Mouse (Mus musculus): ENCODE measurements around the gene Zfp865. TPM values are rescaled to one million over a fixed set of nuclear protein-coding genes. Genes with fewer than 3 reads are reported as not detected.
A peak's percentile ranks its signal among the peaks of the same experiment; 100 is the strongest.
"Not testable (repeated sequence)": the region's sequence is repeated elsewhere in the genome, so short reads cannot be mapped to it uniquely, and the experiment has no call there.

Zfp865 gene
- total RNA-seq (2021): 10 to 100 TPM; 11.0 to 13.0 TPM
- long read RNA-seq, experiment 1, partial matches to known transcripts: 0 of 1 reads
- long read RNA-seq, experiment 1, other reads (novel, unspliced or antisense): 0 of 1 reads
- long read RNA-seq, experiment 2, partial matches to known transcripts: 0 of 1 reads
- long read RNA-seq, experiment 2, other reads (novel, unspliced or antisense): 0 of 1 reads

DNA sequence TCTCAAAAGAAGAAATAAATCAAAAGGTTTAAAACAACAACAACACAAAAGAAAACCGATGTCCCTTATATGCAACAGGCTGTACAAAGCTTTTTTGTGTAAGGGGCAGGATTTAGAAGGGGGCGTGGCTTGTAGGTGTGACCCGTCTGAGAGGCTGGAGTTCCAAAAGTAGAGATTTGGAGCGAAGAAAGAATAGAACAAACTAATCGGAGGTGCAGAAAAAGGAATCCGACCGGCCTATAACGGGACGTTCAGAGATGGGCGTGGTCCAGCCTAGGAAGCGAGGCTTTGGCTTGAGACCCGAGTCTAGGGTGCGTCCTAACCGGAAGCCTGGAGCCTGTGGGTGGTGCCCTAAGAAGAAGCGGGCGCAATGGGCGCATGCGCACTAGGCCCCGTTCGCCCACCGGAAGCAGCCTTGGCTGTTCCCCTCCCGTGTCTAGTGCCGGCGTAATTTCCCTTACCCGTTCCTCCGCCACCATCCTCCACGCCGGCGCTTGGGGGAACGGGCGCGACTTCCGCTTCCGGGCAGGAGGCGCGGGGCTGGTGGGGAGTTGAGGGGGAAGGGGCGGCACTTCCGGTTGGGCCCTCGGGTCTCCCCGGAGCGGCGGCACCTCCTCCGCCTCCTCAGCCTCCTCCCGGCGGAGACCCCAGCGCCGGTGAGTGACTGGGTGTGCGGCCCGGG is at the start of gene Zfp865, which contains the start of gene Ccdc106:
Zfp865 (plus strand) TSS at position 377 of the 682 bp plus-strand sequence.
Ccdc106 (plus strand) TSS at position 554 of the 682 bp plus-strand sequence.
- intact Hi-C loops (cut with DNase I): no loop called here
- DNase-seq: peak; percentile 99

DNA sequence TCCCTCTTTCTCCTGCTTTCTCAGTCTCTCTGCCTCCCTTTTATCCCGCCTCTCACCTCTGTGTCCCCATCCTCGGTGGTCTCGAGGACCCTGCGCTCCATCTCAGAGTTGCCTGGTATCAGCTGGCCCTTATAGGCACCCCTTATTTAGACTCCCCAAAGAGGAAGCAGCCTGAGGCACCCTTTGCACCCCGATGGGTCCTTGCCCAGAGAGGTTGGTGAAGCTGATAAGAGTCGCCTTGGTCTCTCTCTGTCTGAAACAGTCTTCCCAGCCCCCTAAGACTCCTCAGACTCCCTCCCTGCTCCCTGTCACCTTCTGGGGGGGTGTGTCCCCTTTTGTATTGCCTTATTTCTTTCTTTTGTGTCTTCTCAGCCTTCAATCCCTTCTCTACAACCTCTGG is 49.1 kb upstream of the Zfp865 start, which contains the start of gene Sbk3:
Sbk3 (minus strand) TSS at position 101 of the 400 bp plus-strand sequence.
- DNase-seq: no peak
- intact Hi-C loops (cut with DNase I): no loop called here

DNA sequence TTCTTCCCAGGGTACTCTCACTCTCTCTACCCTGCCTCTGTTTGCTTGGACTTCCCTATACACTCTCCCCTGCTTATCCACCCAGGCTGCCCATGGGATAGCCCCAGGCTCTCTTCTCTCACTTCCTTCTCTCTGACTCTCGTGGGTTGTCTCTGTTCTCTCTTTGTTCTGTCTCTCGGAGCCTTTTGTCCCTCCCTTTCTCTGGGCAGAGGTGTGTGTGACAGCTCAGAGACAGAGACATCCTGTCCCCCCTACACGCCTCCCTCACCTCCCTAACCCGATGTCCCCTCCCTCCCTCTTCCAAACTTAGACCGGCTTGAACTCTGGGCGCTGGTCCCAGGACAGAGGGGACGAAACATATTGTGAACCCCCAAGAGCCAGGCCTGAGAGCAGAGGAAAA is 48.5 kb upstream of the Zfp865 start:
- no peak for DNase-seq
- intact Hi-C loops (cut with DNase I): no loop called here

DNA sequence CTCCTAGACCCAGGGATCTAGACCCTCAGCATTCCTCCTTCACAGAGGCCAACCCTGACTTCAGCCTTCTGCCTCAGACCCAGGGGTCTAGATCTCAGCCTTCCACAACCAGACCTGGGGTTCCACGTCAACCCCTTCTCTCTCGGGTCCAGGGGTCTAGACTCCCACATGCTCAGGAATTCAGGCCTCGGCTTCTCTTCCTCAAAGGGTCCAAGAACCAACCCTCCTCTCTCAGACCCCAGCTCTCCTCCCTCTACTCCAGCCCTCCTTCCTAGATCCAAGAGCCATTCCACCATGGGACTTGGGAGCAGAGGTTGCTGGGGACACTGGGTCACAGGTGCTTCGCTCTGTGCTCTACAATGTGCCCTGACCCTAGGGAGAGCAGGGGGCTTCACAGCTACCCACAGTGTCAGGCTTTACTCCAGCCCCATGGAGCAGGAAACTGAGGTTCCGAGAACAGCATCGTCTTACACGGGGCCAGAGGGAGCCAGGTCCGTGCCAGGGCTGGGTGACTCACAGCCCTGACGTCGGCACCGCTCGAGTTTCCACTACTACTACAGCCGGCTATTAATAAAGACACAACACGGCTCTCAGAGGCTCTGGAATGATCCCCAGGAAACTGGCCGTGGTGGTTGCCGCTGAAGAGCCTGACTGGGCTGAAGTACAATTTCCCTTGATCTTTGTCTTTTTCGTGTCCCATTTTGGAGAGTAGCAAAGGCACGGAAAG is 47.7 kb upstream of the Zfp865 start:
- DNase-seq: peak; percentile 68 to 71
- intact Hi-C loops (cut with DNase I): no loop called here

DNA sequence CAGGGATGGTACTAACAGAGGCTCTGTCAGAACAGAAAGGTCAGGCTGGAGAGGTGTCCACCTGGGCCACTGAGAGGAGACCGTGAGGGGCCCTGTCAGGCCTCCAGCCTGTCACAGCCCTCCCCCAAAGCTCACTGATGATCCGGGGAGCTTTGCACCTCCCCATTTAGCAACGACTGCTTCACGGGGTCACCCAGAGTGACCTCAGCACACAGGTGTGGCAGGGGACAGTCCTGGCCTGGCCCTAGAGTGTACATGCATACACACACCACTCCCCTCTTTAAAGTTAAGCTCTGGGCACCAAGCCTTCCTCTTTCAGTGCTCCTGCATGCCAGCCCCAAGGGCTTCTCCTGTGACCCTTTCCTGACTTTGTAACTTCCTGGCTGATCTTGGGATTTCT is 44.7 kb upstream of the Zfp865 start:
- DNase-seq: no peak
- intact Hi-C loops (cut with DNase I): no loop called here

DNA sequence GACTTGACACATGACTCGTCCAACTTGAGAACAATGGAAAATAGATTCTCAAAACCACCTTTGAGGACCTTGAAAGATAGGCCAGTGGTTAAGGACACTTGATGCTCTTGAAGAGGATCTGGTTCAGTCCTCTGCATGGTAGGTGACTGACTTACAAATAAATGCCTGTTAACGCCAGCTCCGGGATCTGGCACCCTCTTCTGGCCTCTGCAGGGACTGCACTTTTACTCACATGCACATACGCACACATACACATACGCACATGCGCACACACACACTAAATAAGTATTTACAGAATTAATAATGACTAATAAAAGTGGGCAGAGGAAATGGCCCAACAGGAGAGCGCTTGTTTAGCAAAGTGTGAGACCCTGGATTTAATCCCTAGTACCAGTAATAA is 43.3 kb upstream of the Zfp865 start:
- intact Hi-C loops (cut with DNase I): no loop called here
- DNase-seq: no peak

DNA sequence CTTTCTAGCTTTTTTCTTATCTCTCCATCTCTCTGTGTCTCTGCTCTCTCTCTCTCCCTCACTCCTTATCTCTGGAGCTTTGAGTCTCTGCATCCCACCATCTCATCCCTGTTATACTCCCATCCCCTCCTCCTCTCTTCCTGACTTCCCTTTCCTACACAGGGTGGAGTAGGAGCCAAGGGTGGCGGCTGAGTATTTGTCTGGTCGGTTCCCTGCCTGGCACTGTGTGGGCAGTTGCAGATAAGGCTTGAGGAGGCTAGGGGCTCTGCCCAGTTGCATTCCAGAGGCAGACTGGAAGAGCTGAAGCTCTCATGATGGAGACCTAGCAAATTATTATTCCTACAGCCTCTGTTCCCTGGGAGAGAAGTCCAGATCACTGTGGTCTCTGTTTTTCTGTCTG is 31.9 kb upstream of the Zfp865 start:
- no peak for DNase-seq
- intact Hi-C loops (cut with DNase I): no loop called here

DNA sequence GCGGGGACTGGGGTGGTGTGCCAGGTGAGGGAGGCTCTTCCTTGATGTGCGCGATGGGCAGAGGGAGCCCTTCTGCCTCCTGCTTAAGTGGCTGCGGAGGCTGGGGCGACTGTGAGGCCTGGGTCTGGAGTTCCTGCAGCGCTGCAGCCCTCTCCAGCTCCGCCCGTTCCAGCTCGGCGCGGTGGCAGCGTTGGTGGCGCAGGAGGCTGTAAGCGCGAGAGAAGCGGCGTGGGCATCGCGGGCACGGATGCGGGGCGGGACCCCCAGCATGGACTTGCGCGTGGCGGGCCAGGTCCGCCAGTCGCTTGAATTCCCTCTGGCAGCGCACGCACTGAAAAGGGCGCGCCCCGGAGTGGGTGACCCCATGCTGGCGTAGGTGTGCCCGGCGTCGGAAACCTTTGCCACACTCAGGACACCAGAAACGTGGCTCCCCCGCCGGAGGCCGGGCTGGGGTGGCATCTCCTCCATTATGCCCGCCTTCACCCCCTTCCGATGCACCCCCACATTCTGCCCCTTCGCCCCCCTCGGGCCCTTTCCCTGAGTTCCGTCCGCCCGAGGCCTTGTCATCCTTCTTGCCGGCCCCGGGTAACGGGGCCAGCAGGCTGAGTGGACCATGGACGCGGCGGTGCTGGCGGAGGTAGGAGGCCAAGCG is 26.7 kb upstream of the Zfp865 start:
- intact Hi-C loops (cut with DNase I): no loop called here
- DNase-seq: no peak

DNA sequence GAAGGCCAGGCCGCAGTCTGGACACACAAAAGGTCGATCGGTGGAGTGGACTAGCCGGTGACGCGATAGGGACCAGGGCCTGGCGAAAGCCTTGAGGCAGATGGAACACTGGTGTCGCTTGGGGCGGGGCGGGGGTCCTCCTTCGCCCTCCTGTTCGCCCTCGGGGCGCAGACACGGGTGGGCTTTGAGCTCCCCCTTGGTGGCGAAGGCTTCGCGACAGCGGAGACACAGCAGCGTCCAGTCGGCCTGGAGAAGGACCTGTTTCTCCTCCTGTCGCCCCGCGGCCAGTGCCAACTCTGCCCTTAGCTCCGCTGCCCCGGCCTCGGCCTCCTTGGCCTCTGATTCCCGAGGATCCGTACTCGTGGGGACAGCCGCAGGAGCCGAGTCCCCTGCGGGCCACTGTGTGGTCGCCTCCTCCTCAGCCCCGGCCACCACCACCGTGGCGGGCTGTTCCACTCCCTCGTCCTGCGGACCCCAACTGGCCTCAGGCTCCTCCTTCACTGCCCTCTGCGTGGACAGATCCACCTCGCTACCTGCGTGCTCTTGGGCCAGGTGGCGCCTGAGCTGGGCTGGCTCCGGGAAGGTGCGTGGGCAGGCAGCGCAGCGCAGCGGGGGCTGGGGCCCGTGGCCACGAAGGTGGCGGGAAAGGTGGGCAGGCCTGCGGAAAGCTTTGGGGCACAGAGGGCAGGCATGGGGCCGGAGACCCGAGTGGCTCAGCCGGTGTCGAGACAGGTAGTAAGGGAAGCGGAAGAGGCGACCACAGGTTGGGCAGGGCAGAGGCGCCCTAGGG is 26.0 kb upstream of the Zfp865 start:
- intact Hi-C loops (cut with DNase I): no loop called here
- DNase-seq: no peak

DNA sequence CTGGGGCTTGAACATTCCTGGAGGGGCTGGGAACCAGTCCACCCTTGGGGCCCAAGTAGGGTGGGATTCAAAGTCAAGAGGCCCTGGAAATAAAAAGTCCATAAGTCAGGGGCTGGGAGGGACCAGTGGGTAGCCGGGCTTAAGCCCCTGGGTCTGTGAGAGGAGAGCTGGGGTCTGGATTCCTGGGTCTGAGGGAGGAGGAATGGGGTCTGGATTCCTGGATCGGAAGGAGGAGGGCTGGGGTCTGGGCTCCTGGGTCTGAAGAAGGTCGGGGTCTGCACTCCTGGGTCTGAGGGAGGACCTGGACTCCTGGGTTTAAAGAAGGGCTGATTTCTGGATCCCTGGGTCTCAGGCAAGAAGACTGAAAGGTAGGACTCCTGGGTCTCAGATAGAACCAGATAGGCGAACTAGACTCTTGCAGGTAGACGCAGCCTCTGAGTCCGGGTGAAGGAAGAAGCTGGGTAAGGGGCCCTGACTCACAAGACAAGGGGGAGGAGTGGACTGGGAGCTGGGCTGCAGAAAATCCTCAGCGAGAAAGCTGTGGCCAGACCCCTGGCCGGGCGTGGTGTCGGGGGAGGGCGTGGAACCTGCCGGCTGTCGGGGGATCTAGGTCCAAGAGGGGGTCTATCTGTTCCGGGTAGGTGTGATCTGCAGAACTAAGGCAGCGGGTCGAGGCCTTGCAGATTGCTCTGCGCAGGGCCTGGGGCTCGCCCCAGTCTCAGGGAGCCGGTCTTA is 24.7 kb upstream of the Zfp865 start:
- DNase-seq: no peak
- intact Hi-C loops (cut with DNase I): no loop called here

DNA sequence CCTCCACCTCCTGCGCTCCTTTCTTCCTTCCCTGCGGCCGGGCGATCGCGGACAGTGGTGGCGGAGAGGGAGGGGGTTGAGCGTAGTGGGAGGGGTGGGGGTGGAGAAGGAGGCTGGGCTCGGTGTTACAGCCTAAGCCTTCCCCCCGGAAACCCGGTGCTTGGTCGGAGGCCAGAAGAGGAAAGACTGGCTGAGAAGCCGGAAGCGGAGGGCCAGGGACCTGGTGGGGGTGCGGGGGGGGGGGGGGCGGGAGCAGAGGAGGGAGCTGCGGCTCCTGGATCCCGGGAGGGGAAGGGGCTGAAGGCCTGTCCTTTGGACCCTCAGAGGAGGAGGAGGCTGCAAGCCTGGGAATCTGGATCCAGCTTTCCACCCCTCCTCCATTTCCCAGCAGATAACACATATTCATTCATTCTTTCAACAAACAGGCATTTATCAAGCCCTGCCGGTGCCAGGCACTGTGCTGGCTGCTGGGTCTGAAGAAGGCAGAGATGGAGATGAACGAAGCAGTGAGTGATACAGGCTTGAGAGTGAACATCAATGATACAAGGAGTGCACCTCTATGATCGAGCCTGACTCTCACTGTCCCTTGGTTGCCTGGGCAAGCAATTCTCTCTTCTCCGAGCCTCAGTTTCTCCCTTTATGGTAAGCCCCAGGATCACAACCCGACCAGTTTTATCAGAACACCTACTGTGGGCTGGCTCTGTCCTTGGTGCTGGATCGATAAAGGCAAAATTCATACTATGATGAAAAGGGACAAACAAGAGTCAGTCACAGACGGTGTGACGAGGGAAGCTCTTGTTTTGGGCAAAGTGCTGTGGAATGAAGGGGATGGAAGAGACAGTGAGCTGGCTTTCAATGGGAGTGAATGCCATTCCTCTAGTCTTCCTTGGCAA is 23.9 kb upstream of the Zfp865 start, which contains the start of gene Zfp579:
Zfp579 (minus strand) TSS at position 156 of the 893 bp plus-strand sequence.
- peak; percentile 93 to 94 for DNase-seq
- intact Hi-C loops (cut with DNase I): no loop called here

DNA sequence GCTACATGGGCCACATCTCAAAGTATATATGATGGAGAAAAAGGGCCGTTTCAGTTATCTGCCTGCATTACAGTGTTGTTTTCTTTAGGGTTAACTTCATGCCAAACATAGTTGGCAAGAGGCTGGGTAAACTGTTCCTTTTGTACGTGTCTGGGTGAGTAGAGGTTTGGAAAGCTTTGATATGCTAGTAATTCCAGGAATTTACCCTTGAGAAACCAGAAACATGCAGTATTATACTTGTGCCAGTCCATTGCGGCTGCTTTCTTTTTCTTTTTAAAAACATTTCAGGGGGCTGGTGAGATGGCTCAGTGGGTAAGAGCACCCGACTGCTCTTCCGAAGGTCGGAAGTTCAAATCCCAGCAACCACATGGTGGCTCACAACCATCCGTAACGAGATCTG is 23.2 kb upstream of the Zfp865 start:
- intact Hi-C loops (cut with DNase I): no loop called here

DNA sequence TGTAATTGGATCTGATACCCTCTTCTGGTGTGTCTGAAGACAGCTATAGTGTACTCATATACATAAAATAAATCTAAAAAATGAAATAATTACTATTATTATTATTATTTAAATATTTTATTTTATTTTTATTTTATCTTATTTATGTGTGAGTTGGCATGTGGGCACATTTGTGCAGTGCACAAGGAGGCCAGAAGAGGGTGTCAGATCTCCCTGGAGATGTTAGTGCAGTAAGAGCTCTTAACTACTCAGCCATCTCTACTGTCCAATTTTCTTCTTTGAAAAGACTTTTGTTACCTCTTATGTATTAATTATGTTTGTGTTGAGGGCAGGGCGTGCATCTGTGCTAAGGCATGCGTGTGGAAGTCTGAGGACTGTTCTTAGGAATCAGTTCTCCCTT is 20.3 kb upstream of the Zfp865 start:
- intact Hi-C loops (cut with DNase I): no loop called here
- no peak for DNase-seq

More for the DNA sequence above, 23.2 kb upstream of the Zfp865 start:
- no peak for DNase-seq

DNA sequence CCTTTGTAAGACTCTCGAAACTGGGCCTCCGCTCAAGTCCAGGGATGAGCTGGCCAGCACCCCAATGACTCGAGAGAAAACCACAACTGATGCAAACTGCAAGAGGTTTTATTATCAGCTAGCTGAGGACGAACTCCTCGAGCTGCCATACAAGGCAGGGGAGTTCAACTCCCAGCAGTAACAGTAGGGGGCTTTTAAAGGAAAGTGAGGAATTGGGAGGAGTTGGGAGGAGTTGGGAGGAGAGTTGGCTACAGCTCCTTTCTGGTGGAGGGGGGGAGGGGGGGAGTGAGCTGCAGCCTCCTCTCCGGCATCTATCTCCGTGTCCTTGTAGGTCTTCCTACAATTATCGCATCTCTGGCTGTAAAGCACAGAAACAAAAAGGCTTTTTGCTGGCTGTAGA is 17.3 kb upstream of the Zfp865 start:
- DNase-seq; intact Hi-C loops (cut with DNase I): not testable (repeated sequence)

DNA sequence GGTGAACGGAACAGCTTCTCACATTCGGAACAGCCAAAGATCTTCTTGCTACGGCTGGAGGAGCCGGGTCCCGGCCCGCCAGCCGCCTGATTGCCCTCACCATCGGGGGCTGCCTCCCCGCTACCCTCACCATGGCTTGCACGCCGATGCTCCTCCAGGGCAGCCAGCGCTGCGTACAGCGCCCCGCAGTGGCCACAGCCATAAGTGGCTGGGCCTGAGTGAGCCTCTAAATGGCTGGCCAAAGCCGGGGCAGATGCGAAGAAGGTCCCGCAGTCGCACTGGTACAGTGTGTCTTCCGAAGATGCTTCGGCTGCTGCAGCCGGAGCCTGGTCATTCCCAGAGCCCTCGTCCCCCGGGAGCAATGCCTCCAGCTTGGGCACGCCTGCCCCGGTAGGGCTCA is 11.9 kb upstream of the Zfp865 start:
- intact Hi-C loops (cut with DNase I): loop anchor here (5.0 kb wide), 1 partner anchor 44 kb away; the partner anchor contains the start of gene Zfp580

DNA sequence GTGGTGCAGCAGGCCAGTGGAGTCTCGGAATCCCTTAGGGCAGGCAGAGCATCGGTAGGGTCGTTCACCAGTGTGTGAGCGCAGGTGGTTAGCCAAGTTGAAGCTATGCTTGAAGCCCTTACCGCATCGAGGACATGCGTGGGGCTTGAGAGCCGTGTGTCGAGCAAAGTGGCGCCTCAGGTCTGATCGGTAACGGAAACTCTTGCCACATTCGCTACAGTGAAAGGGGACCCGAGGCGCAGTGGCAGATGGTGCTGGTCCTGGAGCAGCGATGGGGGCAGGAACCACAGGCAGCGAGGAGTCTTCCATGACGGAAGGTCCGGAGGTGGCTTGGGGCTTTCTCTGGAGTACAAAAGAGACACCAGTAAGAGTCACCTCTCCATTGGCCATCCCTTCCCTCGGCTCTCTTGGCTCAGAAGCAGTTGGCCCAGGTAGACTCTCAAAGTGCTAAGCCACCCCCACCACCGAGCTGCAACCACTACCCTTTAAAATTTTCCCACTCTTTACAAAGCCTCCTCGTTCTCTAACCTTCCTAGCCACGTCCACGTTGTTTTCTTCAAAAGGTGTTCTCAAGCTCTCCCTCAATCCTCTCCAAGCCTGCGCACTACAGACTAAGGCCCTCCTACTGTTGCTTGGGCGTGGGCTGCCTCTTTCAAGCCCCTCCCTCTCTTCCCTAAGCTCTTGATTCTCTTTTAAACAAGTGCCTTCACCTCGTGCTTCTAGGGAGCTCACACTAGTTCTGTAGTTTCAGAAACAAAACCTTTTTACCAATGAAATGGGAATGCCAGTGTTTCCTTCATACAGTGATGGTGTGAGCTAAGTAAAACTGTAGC is 7.3 kb upstream of the Zfp865 start:
- intact Hi-C loops (cut with DNase I): no loop called here
- no peak for DNase-seq

More for the DNA sequence above, 11.9 kb upstream of the Zfp865 start:
- DNase-seq: no peak

Data from gastrocnemius, postnatal 36 days (tissue).